Mouse (Mus musculus) kidney, postnatal 36 days (tissue): ENCODE data around the gene Gm20388.

Experiments used
- DNase-seq, 2 experiments: peaks; one replicate each; pipeline ENCODE4 v3.0.0; 2021 to 2022; ENCODE audit warnings: mixed read lengths in 2 of 2

Gene Gm20388

DNA sequence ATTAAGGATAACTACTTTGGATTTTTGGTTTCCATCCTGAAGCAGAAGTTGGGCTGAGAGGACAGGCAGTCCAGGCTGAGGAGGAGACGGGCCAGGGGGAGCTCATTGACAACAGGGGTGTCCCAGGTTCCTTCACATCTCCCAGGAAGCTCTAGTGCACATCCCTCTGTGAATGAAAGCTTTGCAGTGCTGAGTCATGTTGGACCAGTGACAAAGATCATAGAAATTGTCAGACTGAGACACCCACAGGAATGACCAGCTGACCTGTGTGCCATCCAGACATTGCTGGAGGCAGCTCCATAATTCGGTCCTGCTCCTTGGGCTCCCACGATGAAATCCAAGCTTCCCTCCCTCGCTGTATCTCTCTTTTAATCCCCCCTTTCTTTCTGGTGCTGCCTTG, 2261.2 kb downstream of the Gm20388 start:
- DNase-seq, result no peak

DNA sequence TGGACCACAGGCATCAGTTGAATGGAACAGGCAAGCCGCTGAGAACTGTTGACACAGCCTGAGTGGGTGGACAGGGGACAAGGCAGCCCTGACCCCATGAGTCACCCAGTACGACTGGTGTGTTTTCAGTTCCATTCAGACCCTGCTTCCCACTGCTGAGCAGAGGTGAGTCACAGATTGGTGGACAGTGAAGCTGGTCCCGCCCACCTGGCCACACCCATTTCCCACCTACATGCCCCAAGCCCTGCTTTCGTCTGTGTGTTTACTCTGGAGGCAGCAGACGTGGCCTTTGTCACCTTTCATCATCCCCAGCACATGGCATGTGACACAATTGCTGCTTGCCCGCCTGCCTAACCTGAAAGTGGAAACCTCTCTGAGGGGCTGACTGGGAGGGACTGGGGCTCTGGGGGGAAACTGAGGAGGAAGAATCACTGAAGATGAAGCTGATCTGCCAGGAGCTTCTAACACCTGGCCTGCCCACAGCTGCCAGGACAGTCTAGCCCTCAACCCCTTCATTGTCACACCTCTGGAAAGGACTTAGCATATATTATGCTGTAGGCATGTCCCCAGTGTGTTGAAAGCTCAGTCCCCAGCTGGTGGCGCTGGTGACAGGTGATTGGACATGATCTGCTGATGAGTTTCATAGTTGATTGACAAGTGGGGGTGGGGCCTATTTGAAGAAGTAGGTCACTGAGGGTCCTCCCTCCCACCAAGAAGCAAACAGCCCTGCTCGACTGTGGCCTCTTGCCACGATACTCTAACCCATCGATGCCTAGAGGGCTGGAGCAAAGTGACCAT, 2263.7 kb downstream of the Gm20388 start:
- no peak for DNase-seq

- DNase-seq, result no peak
Measured at GRCm38 (mm10) chr8:122178392-122178890, 2267.8 kb downstream of the Gm20388 start.

- DNase-seq, result no peak
Measured at GRCm38 (mm10) chr8:122179354-122179753, 2268.7 kb downstream of the Gm20388 start.

- no peak for DNase-seq
Measured at GRCm38 (mm10) chr8:122180116-122180515, 2269.5 kb downstream of the Gm20388 start.

GRCm38 (mm10) chr8:122181414-122181813, 2270.8 kb downstream of the Gm20388 start:
- DNase-seq, result no peak

DNA sequence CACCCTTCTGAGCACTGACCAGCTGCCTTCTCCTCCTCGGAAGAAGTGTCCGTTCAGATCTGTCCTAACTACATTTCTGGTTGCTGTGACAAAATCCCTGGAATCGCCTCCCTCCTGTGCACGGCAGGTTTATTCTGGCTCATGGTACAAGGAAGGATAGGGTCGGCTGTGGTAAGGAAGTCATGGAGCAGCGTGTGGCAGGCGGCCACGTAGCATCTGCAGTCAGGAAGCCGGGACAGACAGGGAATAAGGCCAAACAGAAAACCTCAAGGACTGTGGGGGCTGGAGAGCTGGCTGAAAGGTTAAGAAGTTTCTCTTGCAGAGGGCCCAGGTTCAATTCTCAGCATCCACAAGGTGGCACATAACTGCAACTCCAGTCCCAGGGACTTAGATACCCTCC, 2271.3 kb downstream of the Gm20388 start:
- peak in 1 of 2 experiments; percentile 25 for DNase-seq

GRCm38 (mm10) chr8:122186363-122186974, 2275.8 kb downstream of the Gm20388 start:
- no peak for DNase-seq

DNA sequence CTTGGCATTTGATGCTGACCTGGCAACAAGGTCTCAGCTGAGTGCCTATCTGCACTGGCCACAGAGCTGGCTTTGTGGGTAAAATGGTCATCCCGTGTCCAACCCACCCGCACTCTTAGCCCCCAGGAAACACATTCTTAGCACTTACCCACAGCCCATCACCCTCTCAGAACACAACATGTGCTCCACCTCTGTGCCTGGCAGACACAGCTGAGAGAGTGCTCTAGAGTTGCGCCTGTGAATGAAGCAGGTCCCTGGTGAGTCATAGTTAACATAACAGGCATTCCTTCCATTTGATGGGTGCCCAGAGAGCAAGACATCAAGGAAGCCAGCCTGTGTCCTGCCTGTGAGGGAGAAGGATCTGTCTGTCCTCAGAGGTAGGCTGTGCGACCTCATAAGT, 2276.6 kb downstream of the Gm20388 start:
- no peak for DNase-seq

DNA sequence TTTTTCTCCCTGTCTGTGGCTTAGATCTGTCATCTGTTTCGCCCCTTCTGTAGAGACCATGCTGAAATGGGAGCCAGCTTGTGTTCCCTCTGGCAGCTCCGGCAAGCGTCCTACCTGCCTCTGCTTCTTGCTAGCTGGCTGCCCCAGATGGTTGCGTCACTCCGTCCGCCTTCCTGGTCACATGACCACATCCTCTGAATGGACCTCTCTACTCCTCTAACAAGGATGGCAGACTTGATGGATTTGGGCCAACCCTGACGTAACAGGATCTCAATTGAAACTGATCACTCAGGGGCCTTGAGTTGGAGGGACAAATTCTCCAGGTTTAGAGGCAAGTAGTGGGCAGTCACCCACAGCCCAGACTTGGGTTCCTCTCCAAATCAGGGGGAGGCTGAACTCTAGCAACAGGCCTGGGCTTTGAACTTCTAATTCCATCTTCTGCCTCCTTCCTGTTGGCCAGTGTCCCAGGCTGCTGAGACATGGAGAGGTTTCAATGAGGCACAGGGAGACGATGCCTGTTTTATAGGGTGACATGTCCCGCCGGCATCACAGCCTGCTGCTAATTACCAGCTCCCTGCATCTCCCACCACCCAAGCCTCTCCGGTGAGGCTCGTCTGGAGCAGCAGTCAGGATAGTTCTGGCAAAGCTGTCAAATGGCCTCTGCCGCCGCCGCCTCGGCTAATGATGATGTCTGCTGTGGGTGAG, 2279.9 kb downstream of the Gm20388 start:
- peak; percentile 6 to 30 for DNase-seq

DNA sequence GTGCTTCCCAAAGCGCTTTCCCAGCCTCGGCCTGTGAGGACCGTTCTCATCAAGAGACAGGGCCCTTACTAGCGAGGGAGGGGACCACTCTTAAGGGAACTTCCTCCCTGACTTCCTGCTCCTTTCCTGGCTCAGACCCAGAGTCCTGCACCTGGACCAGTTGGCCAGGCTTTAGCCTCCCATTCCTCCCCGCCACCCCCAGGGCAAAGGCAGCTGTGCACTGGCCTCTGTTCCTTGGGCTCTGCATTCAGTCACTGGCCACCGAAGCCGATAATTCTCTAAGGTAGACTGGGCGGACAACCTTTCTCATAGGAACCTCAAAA, 2280.4 kb downstream of the Gm20388 start:
- no peak for DNase-seq

GRCm38 (mm10) chr8:122192771-122193170, 2282.1 kb downstream of the Gm20388 start:
- DNase-seq, result no peak

GRCm38 (mm10) chr8:122193521-122193920, 2282.9 kb downstream of the Gm20388 start:
- DNase-seq, result no peak

DNA sequence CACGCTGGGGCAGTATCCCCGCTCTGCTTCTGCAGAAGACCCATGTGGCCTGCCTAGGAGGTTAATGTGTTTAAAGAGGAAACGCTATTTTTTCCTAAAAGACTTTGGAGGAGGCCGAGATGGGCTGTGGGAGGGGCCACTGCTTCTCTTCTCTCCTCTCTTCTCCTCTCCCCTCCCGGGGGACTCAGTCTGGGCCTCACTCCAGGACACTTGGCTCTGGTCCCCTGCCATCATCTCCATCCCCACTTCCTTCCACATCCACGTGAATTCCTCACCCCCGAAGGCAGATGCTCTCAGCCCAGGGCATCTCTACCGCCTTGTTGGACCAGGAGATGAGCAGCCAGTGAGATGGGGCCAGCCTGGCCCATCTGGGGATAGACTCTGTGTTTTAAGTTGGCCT, 2283.8 kb downstream of the Gm20388 start:
- DNase-seq, result peak; percentile 40 to 63

- no peak for DNase-seq
Measured at GRCm38 (mm10) chr8:122197342-122197741, 2286.7 kb downstream of the Gm20388 start.

- no peak for DNase-seq
Measured at GRCm38 (mm10) chr8:122198378-122199025, 2287.9 kb downstream of the Gm20388 start.

DNA sequence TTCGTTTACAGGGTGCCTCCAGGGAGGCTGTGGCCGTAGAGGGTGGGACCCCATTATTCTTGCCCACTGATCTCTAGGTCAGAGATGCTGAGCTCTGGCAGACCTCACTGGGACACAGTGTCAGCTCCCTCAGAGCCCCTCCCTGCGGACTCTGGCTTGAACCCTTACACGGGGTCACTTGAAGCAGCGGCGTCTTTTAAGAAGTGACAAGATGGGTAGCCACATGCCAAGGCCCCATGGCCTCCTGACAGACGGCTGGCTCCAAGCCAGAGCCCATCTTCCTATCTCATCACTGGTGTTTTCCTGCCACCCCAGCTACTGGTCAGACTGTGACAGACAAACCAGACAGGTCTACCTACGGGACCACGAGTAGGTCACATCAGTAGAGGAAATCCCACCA, 2288.6 kb downstream of the Gm20388 start:
- DNase-seq, result no peak

GRCm38 (mm10) chr8:122199841-122200240, 2289.2 kb downstream of the Gm20388 start:
- no peak for DNase-seq

GRCm38 (mm10) chr8:122211591-122211990, 2300.9 kb downstream of the Gm20388 start:
- no peak for DNase-seq

GRCm38 (mm10) chr8:122215630-122216029, 2305.0 kb downstream of the Gm20388 start:
- no peak for DNase-seq

DNA sequence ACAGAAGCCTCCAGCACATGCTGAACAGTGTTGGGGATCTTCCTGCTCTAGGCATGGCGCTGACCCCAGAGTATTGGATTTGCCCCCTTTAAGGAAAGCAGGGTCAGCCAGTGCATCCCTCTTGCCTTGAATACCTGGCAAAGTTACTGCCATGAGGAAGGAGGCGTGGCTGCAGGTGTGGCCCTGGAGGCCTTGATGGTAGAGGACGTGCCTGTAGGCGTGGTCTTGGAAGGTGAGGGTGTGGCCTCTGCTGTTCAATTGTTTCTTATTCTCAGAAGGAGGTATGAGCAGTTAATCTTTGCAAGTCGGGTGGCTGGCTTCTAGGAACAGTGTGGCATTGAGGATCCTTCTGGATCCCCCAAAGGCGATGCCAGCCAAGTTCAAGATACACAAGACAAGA, 2305.8 kb downstream of the Gm20388 start:
- no peak for DNase-seq

- DNase-seq, result no peak
Measured at GRCm38 (mm10) chr8:122217456-122218177, 2307.0 kb downstream of the Gm20388 start.
